Mouse (Mus musculus) heart, postnatal 0 days (tissue): Measurements from ENCODE around the gene Foxp1.

Experiments used
- CTCF ChIP-seq: IDR thresholded peaks from 2 replicates; pipeline ENCODE4 v1.5.1; 2016; ENCODE audit warnings: antibody characterized with exemption, control low read depth, low read depth
- EP300 ChIP-seq: IDR thresholded peaks from 2 replicates; pipeline ENCODE4 v1.6.1; 2016; ENCODE audit warnings: antibody characterized with exemption, low read depth

DNA sequence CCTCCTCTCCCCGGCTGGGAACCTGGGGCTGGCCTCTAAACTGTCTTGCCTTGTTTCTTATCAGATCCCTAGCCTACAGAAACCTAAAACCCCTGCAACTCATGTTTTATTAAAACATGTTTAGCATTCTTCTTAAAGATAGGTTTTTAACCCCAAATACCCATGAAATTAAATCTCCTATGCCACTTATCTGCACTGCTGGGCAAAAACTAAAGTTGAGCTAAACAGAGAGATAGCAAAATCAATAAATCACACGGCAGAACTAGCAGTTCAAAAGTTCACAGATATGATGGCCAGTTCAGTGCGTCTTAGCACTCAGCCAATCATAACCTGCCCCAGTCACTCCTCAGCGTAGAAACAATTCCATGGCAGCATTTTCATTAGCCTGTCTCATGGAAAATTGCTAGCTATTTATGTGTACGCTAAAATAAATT, 316.1 kb downstream of the Foxp1 start:
- TF ChIP-seq CTCF (no peak), EP300 (no peak)
